Mouse (Mus musculus): ENCODE data around the gene Cldn10.

- TF ChIP-seq EP300 (optimal IDR thresholded peaks at IDR 0.05) (no peak), CTCF (IDR thresholded peaks at IDR 0.05; ENCODE audit: low read depth) (no peak)
These were observed 45.9 kb upstream of the Cldn10 start for GRCm38 (mm10) chr14:118741780-118742179.

All from stomach, postnatal 0 days (tissue).